Mouse (Mus musculus): ENCODE measurements at regions not wholly inside any gene's neighbourhood (a gene's known extent, or its start where the extent isn't known, plus 50 kb on each side); places are given as distances from the start of the nearest gene placed in this dataset.

DNA sequence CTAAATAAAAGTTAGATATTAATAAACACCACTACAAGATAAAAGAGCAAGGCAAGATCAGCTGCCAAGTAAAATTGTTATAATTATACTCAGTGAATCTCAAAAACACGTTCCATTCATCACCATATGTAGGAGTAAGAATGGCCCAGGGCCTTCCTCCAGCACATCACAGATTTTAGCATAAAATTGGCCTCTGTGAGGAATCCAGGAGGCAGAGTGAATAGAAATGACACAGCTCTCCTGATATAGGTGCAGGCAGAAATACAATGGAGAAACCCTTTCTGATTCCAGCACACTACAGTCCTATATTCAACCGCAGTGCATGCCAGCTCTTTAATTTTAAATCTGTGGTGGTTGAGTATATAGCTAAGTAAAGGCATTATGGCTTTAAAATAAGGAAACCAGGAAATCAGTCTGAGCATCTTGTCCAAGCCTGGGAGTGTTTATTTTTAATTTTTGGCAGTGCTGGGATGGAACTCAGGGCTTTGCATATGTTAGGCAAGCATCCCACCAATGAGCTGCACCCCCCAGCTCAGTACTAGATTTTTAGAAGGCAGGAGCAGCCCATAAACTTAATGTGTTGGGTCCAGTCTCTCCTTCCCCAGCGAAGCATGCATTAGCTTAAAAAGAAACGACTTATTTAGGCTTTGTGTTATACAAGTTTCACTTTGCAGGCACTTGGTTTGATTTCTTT, 158.3 kb upstream of the Ptprz1 start:
- no peak for DNase-seq (ENCODE audit: low read depth, low spot score)

DNA sequence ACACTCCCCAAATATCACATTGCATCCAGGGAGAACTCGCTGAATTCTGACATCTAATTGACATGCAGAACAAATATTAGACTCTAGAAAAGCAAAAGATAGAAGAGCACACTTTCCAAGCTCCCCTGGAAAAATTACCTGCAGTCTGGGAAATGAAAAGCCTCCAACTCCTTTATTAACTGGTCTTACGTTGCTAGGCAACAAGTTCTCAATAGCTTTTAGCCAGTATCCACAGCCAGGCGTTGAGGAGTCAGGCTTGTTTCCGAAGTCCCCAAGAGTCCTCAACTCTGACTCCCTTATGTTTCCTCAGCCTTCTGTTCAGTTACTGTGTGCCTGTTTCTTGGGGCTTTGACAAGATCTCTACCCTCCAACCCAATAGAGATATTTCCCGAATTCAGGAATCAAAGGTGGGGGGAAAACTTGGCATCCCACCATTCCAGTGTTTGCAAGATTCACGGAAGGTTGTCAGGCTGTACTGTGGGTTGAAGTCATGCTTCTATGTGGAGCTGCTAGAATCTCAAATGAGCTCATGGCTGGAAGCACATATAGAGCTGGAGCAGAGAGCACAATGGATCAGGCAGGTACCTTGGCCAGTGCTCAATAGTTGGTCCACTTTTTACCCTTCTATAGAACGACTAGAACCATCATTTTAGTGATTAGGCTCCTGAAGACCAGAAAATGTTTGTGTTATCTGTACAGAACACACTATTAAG, 159.0 kb upstream of the Ptprz1 start:
- no peak for DNase-seq (ENCODE audit: low read depth, low spot score)

- no peak for DNase-seq (ENCODE audit: low read depth, low spot score)
Measured at GRCm38 (mm10) chr6:22698187-22698586, 177.1 kb upstream of the Ptprz1 start.

DNA sequence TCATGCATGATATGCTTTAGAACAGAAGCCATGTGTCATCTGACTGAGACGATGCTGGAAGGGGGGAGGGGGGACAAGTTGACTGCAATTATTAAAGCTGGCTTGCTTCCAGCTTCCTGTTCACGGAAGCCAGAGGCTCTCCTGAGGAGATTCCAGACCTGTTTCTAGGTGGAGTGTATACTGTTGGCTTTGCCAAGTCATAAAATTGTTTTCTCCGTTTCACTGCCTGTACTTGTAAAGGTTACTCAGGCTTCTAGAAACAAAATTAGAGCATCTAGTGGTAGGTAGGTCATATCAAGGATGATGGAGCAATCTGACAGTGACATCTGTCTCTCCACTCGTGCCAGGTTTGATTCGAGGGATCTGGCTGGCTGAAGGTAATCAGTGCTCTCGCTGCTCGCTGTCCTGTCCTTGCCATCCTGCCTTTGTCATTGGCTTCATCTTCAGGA, 186.6 kb upstream of the Ptprz1 start:
- no peak for DNase-seq (ENCODE audit: low read depth, low spot score)

DNA sequence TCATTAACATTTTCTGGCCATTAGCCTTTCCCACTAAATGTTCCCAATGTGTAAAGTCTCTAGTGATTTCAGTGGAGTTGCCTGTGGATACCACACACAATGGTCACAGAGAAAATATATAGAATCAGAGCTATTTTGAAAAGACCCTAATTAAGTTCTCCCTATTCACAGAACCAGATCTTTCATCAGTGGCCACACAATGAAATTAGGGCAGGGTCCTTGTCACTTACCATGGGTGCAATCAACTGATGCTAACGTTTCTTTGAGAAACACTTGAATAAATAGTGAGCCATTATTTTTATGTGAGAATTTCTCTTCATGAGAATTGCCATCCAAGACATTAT, 200.7 kb upstream of the Ptprz1 start:
- no peak for DNase-seq (ENCODE audit: low read depth, low spot score)

GRCm38 (mm10) chr6:22673919-22674585, 201.2 kb upstream of the Ptprz1 start:
- no peak for DNase-seq (ENCODE audit: low read depth, low spot score)

GRCm38 (mm10) chr6:22671524-22671923, 203.8 kb upstream of the Ptprz1 start:
- DNase-seq (ENCODE audit: low read depth, low spot score) = no peak

- no peak for DNase-seq (ENCODE audit: low read depth, low spot score)
Measured at GRCm38 (mm10) chr6:22668190-22668975, 206.9 kb upstream of the Ptprz1 start.

- peak; percentile 69 for DNase-seq (ENCODE audit: low read depth, low spot score)
Measured at GRCm38 (mm10) chr6:22657401-22657800, 217.9 kb upstream of the Ptprz1 start.

GRCm38 (mm10) chr6:22640100-22640499, 235.2 kb upstream of the Ptprz1 start:
- DNase-seq (ENCODE audit: low read depth, low spot score) = no peak

GRCm38 (mm10) chr6:22635141-22635540, 240.2 kb upstream of the Ptprz1 start:
- no peak for DNase-seq (ENCODE audit: low read depth, low spot score)

GRCm38 (mm10) chr6:22634740-22635139, 240.6 kb upstream of the Ptprz1 start:
- DNase-seq (ENCODE audit: low read depth, low spot score) = no peak

- no peak for DNase-seq (ENCODE audit: low read depth, low spot score)
Measured at GRCm38 (mm10) chr6:22591592-22591991, 235.5 kb upstream of the Fam3c start.

- peak; percentile 88 for DNase-seq (ENCODE audit: low read depth, low spot score)
Measured at GRCm38 (mm10) chr6:22584851-22585250, 228.8 kb upstream of the Fam3c start.

DNA sequence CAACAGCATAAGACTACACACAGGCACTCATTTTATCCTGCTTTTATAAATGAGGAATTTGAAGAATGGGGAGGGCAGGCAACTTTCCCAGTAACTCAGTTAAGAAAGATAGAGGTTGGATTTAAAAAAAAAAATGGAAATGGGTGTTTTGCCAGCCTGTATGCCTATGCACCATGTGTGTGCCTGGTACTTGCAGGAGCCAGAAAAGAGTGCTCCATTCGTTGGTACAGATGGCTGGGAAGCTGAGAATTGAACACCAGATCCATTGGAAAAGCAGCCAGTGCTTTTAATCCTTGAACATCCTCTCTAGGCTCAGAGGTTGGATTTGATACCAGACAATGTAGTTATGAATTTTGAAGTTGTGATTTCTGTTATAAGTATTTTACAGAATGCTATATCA, 216.9 kb upstream of the Fam3c start:
- DNase-seq (ENCODE audit: low read depth, low spot score) = no peak

DNA sequence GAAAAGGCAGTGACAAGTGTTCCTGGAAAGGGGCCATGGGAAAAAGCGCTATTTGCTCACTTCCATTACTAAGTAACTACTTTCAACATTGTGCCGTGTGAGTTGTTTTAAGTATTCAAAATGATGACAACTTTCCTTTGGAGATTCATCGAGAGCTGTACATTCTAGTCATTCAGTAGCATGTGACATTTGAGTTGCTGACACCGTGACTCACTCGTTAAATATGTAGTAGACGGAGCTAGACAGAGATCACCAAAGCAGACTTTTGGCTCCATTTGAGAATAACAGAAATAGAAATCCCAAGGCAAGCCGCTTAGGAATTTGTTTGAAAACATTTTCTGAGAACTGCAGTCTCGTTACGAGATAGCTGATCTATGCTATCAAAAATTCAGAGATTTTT, 211.8 kb upstream of the Fam3c start:
- no peak for DNase-seq (ENCODE audit: low read depth, low spot score)

GRCm38 (mm10) chr6:22548296-22549245, 192.5 kb upstream of the Fam3c start:
- DNase-seq (ENCODE audit: low read depth, low spot score) = no peak

- DNase-seq (ENCODE audit: low read depth, low spot score) = no peak
Measured at GRCm38 (mm10) chr6:22541603-22542002, 185.6 kb upstream of the Fam3c start.

DNA sequence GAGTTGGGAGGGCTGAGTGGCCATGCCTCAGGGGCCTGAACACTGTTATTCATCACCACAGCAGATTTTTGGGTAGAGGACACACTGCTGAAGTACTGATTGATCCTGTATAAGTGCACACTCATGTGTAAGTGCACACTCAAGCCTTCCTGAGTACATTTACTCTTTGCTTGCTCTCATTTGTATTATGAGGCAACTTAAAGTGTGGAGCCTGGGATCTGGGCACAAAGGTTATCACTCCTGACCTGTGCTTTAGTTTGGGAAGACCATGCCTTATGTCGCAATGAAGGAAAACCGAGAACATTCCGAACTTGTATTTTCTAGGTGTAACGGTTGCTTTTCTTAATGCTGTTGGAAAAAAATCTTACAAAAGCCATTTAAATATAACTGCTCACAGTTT, 182.2 kb upstream of the Fam3c start:
- DNase-seq (ENCODE audit: low read depth, low spot score) = no peak

GRCm38 (mm10) chr6:22524384-22524783, 168.3 kb upstream of the Fam3c start:
- no peak for DNase-seq (ENCODE audit: low read depth, low spot score)

Data from ZHBTc4 (cell line).